Mouse (Mus musculus): ENCODE results near the gene Srd5a1. TPM values are rescaled to one million over a fixed set of nuclear protein-coding genes. Genes with fewer than 3 reads are reported as not detected.
"Not testable (repeated sequence)": the region's sequence is repeated elsewhere in the genome, so short reads cannot be mapped to it uniquely, and the experiment has no call there.

The Srd5a1 gene
- polyA plus RNA-seq, 1 experiment from 2014 or later, result 4.7 TPM

DNA sequence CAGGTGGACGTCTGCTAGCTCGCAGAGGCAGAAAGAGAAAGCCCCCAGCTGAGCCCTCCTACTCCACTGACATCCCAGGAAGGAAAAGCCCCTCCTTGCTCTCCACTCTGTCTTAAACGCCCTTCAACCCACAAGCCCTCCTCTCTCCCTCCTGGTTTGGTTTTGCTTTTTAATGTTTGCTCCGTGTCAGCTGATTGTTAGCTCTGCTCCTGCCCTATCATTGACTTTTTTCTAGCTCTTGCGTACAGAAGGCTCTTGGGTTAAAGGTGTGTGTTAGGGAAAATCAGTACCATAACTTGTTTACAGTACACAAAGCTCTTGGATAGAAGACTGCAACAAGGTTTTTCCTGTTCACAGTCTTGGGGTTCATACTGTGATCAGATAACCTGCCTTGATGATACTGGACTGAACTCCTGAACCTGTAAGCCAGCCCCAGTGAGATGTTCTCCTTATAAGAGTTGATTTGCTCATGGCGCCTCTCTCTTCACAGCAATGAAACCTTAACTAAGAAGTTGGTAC is 26.9 kb upstream of the Srd5a1 start:
- no peak overlapping the region for H3K4me2 ChIP-seq (ENCODE audit: low read depth, low read length)
- peak overlapping the region; percentile 77 for H3K27ac ChIP-seq (ENCODE audit: low read depth)
- no peak for DNase-seq
- no peak for TF ChIP-seq CTCF (IDR thresholded peaks at IDR 0.05; ENCODE audit: low read depth)
- no peak for TF ChIP-seq EP300 (IDR thresholded peaks at IDR 0.05; ENCODE audit: low read depth)
- no peak overlapping the region for H3K9ac ChIP-seq (replicated peaks)
- no peaks in the 10 kb centered on the region for H3K27me3 ChIP-seq (ENCODE audit: insufficient read depth, low read length)
- WGBS (ENCODE audit: insufficient replicate concordance), result 63% methylated on average over 6 of the region's 6 CpGs
- peak; percentile 84 for ATAC-seq
- no peaks in the 10 kb centered on the region for H3K9me3 ChIP-seq (ENCODE audit: low read length)
- H3K4me3 ChIP-seq (ENCODE audit: low read depth, low read length), result no peak overlapping the region
- no peaks in the 10 kb centered on the region for H3K4me1 ChIP-seq (ENCODE audit: insufficient read depth)
- peaks cover 34% of the 10 kb centered on the region for H3K36me3 ChIP-seq (replicated peaks; ENCODE audit: insufficient read depth, low read length)

DNA sequence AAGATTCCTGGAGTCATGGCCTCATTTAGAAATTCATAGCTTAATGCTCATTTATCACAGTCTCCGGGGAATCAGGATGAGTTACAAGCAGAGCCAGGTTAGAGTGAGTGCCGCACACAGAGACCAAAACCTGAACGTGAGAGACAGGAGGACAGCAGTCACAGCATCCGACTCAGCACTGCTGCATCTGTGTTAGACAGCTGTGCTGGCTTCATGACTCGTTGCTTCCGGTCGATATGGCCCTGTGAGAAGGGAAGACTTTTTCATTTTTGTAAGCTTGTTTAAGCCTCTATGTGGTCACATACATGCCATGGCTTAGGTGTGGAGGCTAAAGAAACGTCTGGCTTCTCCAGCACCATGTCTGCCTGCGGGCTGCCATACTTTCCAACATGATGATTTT is 26.4 kb upstream of the Srd5a1 start:
- no peak for TF ChIP-seq CTCF (IDR thresholded peaks at IDR 0.05; ENCODE audit: low read depth)
- H3K9me3 ChIP-seq (ENCODE audit: low read length), result no peaks in the 10 kb centered on the region
- ATAC-seq (0 out of 2 replicates have a peak, but pooled peaks have one; percentile 30), DNase-seq (no peak)
- no peaks in the 10 kb centered on the region for H3K4me1 ChIP-seq (ENCODE audit: insufficient read depth)
- peak overlapping the region; percentile 75 for H3K27ac ChIP-seq (ENCODE audit: low read depth)
- 75% methylated on average over 9 of the region's 9 CpGs for WGBS (ENCODE audit: insufficient replicate concordance)
- no peak overlapping the region for H3K9ac ChIP-seq (replicated peaks)
- no peak overlapping the region for H3K4me3 ChIP-seq (ENCODE audit: low read depth, low read length)
- H3K36me3 ChIP-seq (replicated peaks; ENCODE audit: insufficient read depth, low read length), result peaks cover 37% of the 10 kb centered on the region
- H3K4me2 ChIP-seq (ENCODE audit: low read depth, low read length), result no peak overlapping the region
- H3K27me3 ChIP-seq (ENCODE audit: insufficient read depth, low read length), result no peaks in the 10 kb centered on the region

DNA sequence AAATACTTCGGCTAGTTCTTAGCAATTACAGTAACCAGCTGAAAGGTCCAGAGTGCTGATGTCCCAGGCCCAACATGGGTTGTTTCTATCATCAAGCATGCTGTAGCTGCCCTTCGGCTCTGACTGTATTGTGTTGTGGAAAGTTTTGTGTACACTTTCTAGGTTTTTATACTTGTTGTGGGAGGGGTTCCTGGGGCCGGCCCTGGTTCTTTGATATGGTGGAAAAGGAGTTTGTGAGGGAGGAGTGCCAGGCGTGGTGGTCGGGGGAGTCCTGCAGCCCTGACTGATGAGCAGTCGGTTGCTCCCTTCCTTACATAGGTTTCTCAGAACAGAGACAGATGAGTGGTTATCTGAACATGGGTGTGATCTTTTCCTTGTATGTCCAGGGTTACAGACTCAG is 25.6 kb upstream of the Srd5a1 start:
- no peak for ATAC-seq

GRCm38 (mm10) chr13:69636375-69636774 is 25.1 kb upstream of the Srd5a1 start:
- Histone ChIP-seq H3K4me3 (ENCODE audit: low read depth, low read length) (no peak overlapping the region), H3K36me3 (replicated peaks; ENCODE audit: insufficient read depth, low read length) (peaks cover 48% of the 10 kb centered on the region), H3K4me2 (ENCODE audit: low read depth, low read length) (no peak overlapping the region), H3K9ac (replicated peaks) (no peak overlapping the region), H3K27me3 (ENCODE audit: insufficient read depth, low read length) (no peaks in the 10 kb centered on the region), H3K9me3 (ENCODE audit: low read length) (no peaks in the 10 kb centered on the region), H3K4me1 (ENCODE audit: insufficient read depth) (no peaks in the 10 kb centered on the region), H3K27ac (ENCODE audit: low read depth) (no peak overlapping the region)
- ATAC-seq (no peak), DNase-seq (no peak)
- 53% methylated on average over 3 of the region's 3 CpGs for WGBS (ENCODE audit: insufficient replicate concordance)
- TF ChIP-seq CTCF (IDR thresholded peaks at IDR 0.05; ENCODE audit: low read depth) (no peak), EP300 (IDR thresholded peaks at IDR 0.05; ENCODE audit: low read depth) (no peak)

More for the DNA sequence above, 25.6 kb upstream of the Srd5a1 start:
- H3K27me3 ChIP-seq (ENCODE audit: insufficient read depth, low read length), result no peaks in the 10 kb centered on the region
- H3K4me3 ChIP-seq (ENCODE audit: low read depth, low read length), result no peak overlapping the region
- no peak overlapping the region for H3K4me2 ChIP-seq (ENCODE audit: low read depth, low read length)
- no peaks in the 10 kb centered on the region for H3K9me3 ChIP-seq (ENCODE audit: low read length)
- no peaks in the 10 kb centered on the region for H3K4me1 ChIP-seq (ENCODE audit: insufficient read depth)
- H3K27ac ChIP-seq (ENCODE audit: low read depth), result peak overlapping the region; percentile 75; the same call in 1 of the 2 replicates
- 72% methylated on average over 6 of the region's 6 CpGs for WGBS (ENCODE audit: insufficient replicate concordance)
- DNase-seq, result no peak
- TF ChIP-seq CTCF (IDR thresholded peaks at IDR 0.05; ENCODE audit: low read depth) (no peak), EP300 (IDR thresholded peaks at IDR 0.05; ENCODE audit: low read depth) (no peak)
- no peak overlapping the region for H3K9ac ChIP-seq (replicated peaks)
- peaks cover 44% of the 10 kb centered on the region for H3K36me3 ChIP-seq (replicated peaks; ENCODE audit: insufficient read depth, low read length)

DNA sequence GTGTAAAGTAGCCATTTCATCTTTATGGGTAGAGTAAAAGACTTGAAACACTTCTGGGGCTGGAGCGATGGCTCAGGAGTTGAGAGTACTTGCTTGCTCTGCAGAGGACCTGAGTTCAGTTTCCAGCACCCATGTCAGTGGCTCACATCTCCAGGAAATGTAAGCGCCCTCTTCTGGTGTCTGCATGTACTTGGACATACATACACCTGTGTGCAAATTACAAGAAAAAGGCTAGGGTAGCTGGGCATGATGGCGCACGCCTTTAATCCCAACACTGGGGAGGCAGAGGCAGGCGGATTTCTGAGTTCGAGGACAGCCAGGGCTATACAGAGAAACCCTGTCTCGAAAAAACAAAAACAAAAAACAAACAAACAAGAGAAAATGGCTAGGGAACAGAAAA is 24.6 kb upstream of the Srd5a1 start:
- H3K4me3 ChIP-seq (ENCODE audit: low read depth, low read length); H3K27me3 ChIP-seq (ENCODE audit: insufficient read depth, low read length); H3K9ac ChIP-seq (replicated peaks); H3K27ac ChIP-seq (ENCODE audit: low read depth); H3K4me1 ChIP-seq (ENCODE audit: insufficient read depth); DNase-seq; H3K4me2 ChIP-seq (ENCODE audit: low read depth, low read length); ATAC-seq; H3K9me3 ChIP-seq (ENCODE audit: low read length): not testable (repeated sequence)
- TF ChIP-seq CTCF (IDR thresholded peaks at IDR 0.05; ENCODE audit: low read depth), result 0 out of 2 replicates have a peak, but pooled peaks have one; percentile 5
- peaks cover 54% of the 10 kb centered on the region for H3K36me3 ChIP-seq (replicated peaks; ENCODE audit: insufficient read depth, low read length)
- 87% methylated on average over 7 of the region's 7 CpGs for WGBS (ENCODE audit: insufficient replicate concordance)

GRCm38 (mm10) chr13:69633988-69634387 is 22.7 kb upstream of the Srd5a1 start:
- Histone ChIP-seq H3K4me3 (ENCODE audit: low read depth, low read length) (no peak overlapping the region), H3K9ac (replicated peaks) (no peak overlapping the region), H3K4me2 (ENCODE audit: low read depth, low read length) (no peak overlapping the region), H3K27me3 (ENCODE audit: insufficient read depth, low read length) (no peaks in the 10 kb centered on the region), H3K36me3 (replicated peaks; ENCODE audit: insufficient read depth, low read length) (peaks cover 72% of the 10 kb centered on the region), H3K9me3 (ENCODE audit: low read length) (no peaks in the 10 kb centered on the region), H3K4me1 (ENCODE audit: insufficient read depth) (no peaks in the 10 kb centered on the region), H3K27ac (ENCODE audit: low read depth) (no peak overlapping the region)
- 65% methylated on average over 2 of the region's 2 CpGs for WGBS (ENCODE audit: insufficient replicate concordance)
- DNase-seq (no peak), ATAC-seq (no peak)
- TF ChIP-seq CTCF (IDR thresholded peaks at IDR 0.05; ENCODE audit: low read depth), result no peak
- no peak for TF ChIP-seq EP300 (IDR thresholded peaks at IDR 0.05; ENCODE audit: low read depth)

DNA sequence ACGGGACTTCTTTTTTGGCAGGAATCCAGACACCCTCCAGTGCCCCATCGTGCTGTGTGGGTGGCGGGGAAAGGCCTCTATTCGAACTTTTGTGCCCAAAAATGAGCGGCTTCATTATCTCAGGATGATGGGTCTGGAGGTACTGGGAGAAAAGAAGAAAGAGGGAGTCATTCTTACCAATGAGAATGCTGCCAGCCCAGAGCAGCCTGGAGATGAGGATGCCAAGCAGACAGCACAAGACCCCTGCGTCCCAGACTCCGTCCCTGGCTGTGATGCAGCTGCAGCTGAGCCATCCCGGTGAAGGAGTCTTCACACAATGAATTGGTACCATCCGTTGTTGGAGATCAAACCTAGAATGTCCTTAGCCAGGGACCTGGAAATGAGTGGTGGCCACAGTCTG is 22.3 kb upstream of the Srd5a1 start:
- ATAC-seq (no peak), DNase-seq (no peak)
- no peaks in the 10 kb centered on the region for H3K4me1 ChIP-seq (ENCODE audit: insufficient read depth)
- H3K27ac ChIP-seq (ENCODE audit: low read depth), result no peak overlapping the region
- no peaks in the 10 kb centered on the region for H3K27me3 ChIP-seq (ENCODE audit: insufficient read depth, low read length)
- H3K4me2 ChIP-seq (ENCODE audit: low read depth, low read length), result no peak overlapping the region
- H3K9me3 ChIP-seq (ENCODE audit: low read length), result no peaks in the 10 kb centered on the region
- WGBS (ENCODE audit: insufficient replicate concordance), result 83% methylated on average over 9 of the region's 9 CpGs
- no peak overlapping the region for H3K9ac ChIP-seq (replicated peaks)
- no peak overlapping the region for H3K4me3 ChIP-seq (ENCODE audit: low read depth, low read length)
- peaks cover 76% of the 10 kb centered on the region for H3K36me3 ChIP-seq (replicated peaks; ENCODE audit: insufficient read depth, low read length)
- TF ChIP-seq CTCF (IDR thresholded peaks at IDR 0.05; ENCODE audit: low read depth), result no peak
- TF ChIP-seq EP300 (IDR thresholded peaks at IDR 0.05; ENCODE audit: low read depth), result no peak
